Mouse (Mus musculus): ENCODE measurements around the gene Wdr70.

The Wdr70 gene

GRCm38 (mm10) chr15:7842398-7842797, 256.6 kb downstream of the Wdr70 start:
- no peak for DNase-seq

GRCm38 (mm10) chr15:7841664-7842063, 257.3 kb downstream of the Wdr70 start:
- no peak for DNase-seq

GRCm38 (mm10) chr15:7838921-7839309, 260.1 kb downstream of the Wdr70 start:
- no peak for DNase-seq

- no peak for DNase-seq
Measured at GRCm38 (mm10) chr15:7838060-7838920, 260.7 kb downstream of the Wdr70 start.

- no peak for DNase-seq
Measured at GRCm38 (mm10) chr15:7835404-7835803, 263.6 kb downstream of the Wdr70 start.

- no peak for DNase-seq
Measured at GRCm38 (mm10) chr15:7825530-7825929, 273.5 kb downstream of the Wdr70 start.

GRCm38 (mm10) chr15:7823886-7824285, 275.1 kb downstream of the Wdr70 start:
- DNase-seq, result no peak
